Mouse (Mus musculus): Measurements from ENCODE around the gene Crot. TPM values are rescaled to one million over a fixed set of nuclear protein-coding genes. Genes with fewer than 3 reads are reported as not detected.
"Not testable (repeated sequence)": the region's sequence is repeated elsewhere in the genome, so short reads cannot be mapped to it uniquely, and the experiment has no call there.

Crot gene
- polyA plus RNA-seq, 1 experiment from 2014 or later = 38.9 TPM

DNA sequence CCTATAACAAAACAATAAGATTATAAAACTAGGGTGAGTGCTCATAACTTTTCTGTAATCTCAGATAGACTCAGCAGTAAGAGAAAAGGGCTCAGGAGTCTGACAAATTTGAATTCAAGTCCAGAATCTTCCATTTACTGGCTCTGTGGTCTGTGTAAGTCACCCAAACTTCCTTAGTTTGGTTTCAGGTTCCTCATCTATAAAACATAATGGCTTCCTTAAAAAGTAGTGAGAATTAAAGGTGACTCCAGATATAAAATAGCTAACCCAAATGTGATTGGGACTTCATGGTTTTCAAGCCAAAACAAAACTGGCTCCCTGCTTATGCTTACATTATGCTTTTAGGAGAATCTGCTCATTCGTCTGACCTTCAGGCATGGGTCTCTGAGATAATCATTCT lies 35.5 kb upstream of the Crot start:
- no peak overlapping the region for H3K9ac ChIP-seq
- H3K4me1 ChIP-seq = no peaks in the 10 kb centered on the region
- WGBS = 73% methylated on average over 1 of the region's 1 CpGs
- H3K36me3 ChIP-seq = no peaks in the 10 kb centered on the region
- no peak overlapping the region for H3K27ac ChIP-seq
- no peak overlapping the region for H3K4me3 ChIP-seq
- H3K4me2 ChIP-seq = no peak overlapping the region
- no peaks in the 10 kb centered on the region for H3K9me3 ChIP-seq
- ATAC-seq (ENCODE audit: insufficient number of reproducible peaks, low FRiP score, low TSS enrichment, low read depth) = no peak
- no peaks in the 10 kb centered on the region for H3K27me3 ChIP-seq

DNA sequence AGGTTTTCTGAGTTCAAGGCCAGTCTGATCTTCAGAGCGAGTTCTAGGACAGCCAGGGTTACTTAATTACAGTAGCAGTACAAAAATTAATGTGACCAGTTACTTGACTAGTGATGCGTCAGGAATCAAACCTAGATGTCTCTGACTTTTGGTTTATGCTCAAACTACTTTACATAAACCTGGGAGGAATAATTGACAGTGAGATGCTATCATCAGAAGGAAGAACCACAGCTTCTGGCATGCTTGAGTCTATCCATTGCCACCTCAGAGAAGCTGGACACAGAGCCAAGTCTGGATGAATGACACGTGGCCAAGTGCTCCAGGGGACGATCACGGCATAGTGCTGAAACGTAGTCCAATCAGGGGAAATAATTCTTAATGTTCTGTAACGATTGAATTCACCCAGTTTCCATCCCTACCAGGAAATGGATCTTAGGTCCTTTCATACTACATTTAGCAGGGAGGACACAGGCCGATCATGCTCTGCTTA lies 35.0 kb upstream of the Crot start:
- no peak overlapping the region for H3K9ac ChIP-seq
- H3K4me3 ChIP-seq = no peak overlapping the region
- 77% methylated on average over 8 of the region's 8 CpGs for WGBS
- no peaks in the 10 kb centered on the region for H3K27me3 ChIP-seq
- H3K27ac ChIP-seq = no peak overlapping the region
- H3K36me3 ChIP-seq = no peaks in the 10 kb centered on the region
- no peak overlapping the region for H3K4me2 ChIP-seq
- no peaks in the 10 kb centered on the region for H3K9me3 ChIP-seq
- no peaks in the 10 kb centered on the region for H3K4me1 ChIP-seq
- ATAC-seq (ENCODE audit: insufficient number of reproducible peaks, low FRiP score, low TSS enrichment, low read depth) = no peak

DNA sequence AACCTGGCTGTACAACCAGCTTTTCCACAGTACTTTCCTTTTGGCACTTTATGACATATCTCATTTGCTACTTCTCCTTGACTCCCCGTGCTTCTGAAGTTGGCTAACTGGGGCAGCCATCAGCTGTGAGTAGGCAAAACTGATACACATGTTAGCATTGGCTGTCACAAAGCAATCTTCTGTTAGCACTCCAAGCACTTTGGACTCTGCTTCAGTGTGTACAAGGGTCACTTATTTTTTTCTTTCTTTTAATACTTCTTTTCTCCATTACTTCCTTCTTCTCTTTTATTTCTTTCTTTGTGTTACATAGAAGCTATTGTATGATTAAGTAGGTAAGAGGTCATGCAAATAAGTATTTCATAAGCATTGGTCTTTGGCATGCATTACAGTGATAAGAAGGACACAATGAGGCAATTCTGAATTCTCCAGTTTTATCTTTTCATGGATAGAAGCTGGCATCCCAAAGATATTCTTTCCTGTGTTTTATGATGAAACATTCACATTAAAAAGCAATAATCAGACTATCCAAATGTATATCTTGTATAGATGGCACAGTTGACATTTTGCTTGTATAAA lies 31.2 kb upstream of the Crot start:
- Histone ChIP-seq H3K9me3 (no peaks in the 10 kb centered on the region), H3K27me3 (no peaks in the 10 kb centered on the region), H3K9ac (no peak overlapping the region), H3K4me1 (no peaks in the 10 kb centered on the region), H3K36me3 (no peaks in the 10 kb centered on the region), H3K27ac (no peak overlapping the region), H3K4me3 (no peak overlapping the region), H3K4me2 (no peak overlapping the region)
- no peak for ATAC-seq (ENCODE audit: insufficient number of reproducible peaks, low FRiP score, low TSS enrichment, low read depth)
- 57% methylated on average over 1 of the region's 1 CpGs for whole genome bisulfite sequencing

DNA sequence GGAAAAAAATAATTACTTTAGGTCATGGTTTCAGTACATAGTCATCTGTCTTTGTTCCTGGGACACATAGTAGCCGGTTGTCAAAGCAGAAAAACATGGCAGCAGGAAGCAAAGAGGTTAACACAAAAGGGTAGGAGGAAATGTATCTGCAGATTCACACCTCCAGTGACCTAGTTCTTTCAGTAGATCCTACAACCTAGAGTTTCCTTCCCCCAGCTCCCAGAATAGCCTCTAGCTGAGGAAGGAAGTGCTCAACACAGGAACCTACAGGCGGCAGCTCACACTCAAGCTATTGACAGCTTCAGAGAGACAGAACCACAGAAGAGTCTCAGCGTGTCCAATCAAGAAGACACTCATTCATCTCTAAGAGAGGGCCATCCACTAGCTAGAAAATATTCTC lies 18.2 kb upstream of the Crot start:
- Histone ChIP-seq H3K4me1 (no peaks in the 10 kb centered on the region), H3K4me2 (no peak overlapping the region), H3K9ac (no peak overlapping the region), H3K27ac (no peak overlapping the region), H3K27me3 (no peaks in the 10 kb centered on the region), H3K36me3 (no peaks in the 10 kb centered on the region), H3K4me3 (no peak overlapping the region), H3K9me3 (no peaks in the 10 kb centered on the region)
- no peak for ATAC-seq (ENCODE audit: insufficient number of reproducible peaks, low FRiP score, low TSS enrichment, low read depth)
- WGBS = 62% methylated on average over 3 of the region's 3 CpGs

DNA sequence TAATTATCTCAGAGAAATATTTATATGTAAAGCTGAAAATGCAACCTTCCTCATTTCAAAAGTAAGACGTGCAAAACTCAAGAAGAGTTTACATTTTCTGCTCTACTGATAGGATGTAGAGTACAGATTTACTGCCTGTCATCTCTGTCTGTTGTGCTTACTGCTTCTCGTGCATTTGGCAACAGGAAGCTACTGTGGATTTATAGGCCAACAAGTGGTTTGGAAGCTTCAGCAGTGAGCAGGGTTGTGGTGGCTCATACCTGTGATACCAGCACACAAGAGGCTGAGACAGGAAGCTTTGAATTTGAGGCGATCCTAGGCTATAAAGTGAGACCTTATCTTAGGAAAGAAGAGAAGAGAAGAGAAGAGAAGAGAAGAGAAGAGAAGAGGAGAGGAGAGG lies 17.6 kb upstream of the Crot start:
- WGBS = 65% methylated on average over 3 of the region's 3 CpGs
- H3K9me3 ChIP-seq = no peaks in the 10 kb centered on the region
- no peak for ATAC-seq (ENCODE audit: insufficient number of reproducible peaks, low FRiP score, low TSS enrichment, low read depth)

DNA sequence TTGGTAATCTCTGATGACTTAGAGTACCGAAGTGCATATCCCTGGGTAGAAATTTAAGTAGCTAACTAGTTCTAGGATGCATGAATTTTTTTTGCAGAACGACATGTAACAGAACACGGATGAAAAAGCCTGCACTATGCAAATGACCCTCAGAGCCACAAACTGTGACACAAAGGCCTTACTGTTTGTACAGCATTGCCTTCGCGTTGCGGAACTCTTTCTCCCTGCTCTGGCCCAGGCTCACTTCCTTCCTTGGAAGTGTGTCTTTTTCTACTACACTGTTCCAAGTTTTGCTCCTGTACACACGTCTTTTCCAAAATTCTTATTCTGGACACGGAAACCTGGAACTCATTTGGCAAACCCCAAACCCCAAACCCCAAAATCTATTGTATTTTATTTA lies 14.2 kb upstream of the Crot start:
- Histone ChIP-seq H3K4me1 (no peaks in the 10 kb centered on the region), H3K27me3 (no peaks in the 10 kb centered on the region), H3K4me2 (no peak overlapping the region), H3K36me3 (no peaks in the 10 kb centered on the region), H3K27ac (no peak overlapping the region), H3K9me3 (no peaks in the 10 kb centered on the region), H3K9ac (no peak overlapping the region), H3K4me3 (no peak overlapping the region)
- WGBS = 51% methylated on average over 8 of the region's 8 CpGs
- no peak for ATAC-seq (ENCODE audit: insufficient number of reproducible peaks, low FRiP score, low TSS enrichment, low read depth)

More for the DNA sequence above, 17.6 kb upstream of the Crot start:
- Histone ChIP-seq H3K4me1 (no peaks in the 10 kb centered on the region), H3K9ac (no peak overlapping the region), H3K27me3 (no peaks in the 10 kb centered on the region), H3K4me3 (no peak overlapping the region), H3K27ac (no peak overlapping the region), H3K36me3 (no peaks in the 10 kb centered on the region), H3K4me2 (no peak overlapping the region)

DNA sequence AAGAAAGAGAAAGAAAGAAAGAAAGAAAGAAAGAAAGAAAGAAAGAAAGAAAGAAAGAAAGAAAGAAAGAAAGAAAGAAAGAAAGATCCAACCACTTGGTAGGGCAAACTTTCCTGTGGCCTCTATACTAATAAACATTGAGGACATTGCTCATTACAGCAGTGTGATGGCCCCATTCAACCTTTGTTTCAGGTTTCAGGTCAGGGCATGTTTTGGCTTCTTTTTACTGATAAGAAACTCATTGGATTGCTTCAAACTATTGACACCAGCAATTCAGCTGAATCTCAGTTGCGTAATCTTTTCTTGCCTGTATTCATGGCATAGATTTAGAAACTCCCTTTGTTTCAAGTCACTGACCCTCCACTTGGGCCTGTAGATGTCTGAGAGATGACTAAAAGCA lies 13.0 kb upstream of the Crot start:
- Histone ChIP-seq H3K27me3 (no peaks in the 10 kb centered on the region), H3K9ac (no peak overlapping the region), H3K27ac (no peak overlapping the region), H3K4me2 (no peak overlapping the region), H3K4me1 (no peaks in the 10 kb centered on the region), H3K4me3 (no peak overlapping the region), H3K36me3 (no peaks in the 10 kb centered on the region), H3K9me3 (no peaks in the 10 kb centered on the region)
- ATAC-seq (ENCODE audit: insufficient number of reproducible peaks, low FRiP score, low TSS enrichment, low read depth) = no peak
- WGBS = 97% methylated on average over 1 of the region's 1 CpGs

DNA sequence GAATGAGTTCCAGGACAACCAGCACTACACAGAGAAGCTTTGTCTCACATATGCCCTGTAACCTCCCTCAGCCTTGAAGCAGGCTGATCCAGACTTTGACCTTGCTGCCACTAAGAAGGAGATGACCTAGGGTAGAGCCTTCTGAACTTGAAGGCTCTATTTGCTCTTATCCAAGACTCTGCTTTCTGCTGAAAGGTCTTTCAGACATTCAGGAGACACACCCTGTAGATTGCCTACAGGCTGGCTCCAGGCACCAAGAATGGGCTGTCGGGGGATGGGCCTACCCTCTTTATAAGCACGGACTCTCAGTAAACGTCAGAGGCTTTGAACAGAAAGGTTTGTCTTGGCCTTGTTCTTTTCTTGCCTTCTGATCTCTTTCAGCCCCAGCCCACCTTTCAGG lies 9.5 kb upstream of the Crot start:
- ATAC-seq (ENCODE audit: insufficient number of reproducible peaks, low FRiP score, low TSS enrichment, low read depth) = not testable (repeated sequence)
- 49% methylated on average over 3 of the region's 3 CpGs for WGBS

DNA sequence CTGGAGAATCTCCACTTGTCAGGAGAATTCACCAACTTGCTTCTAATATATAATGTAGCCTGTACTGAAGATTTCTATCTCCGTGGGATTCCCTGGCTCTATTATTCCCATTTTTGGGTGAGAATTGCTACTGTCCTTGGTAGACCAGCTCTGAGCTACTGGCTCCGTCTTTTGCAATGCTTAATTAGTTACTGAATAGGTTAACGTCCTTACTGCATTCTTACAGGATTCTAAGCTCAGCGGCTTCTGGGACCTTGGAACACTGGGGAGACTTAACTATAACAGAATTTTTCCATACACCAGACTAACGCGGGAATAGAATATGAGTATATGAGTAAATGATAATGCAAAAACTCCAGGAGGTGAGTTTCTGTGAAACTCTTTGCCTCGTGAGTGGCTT lies 2.9 kb upstream of the Crot start:
- not testable (repeated sequence) for H3K27me3 ChIP-seq; ATAC-seq (ENCODE audit: insufficient number of reproducible peaks, low FRiP score, low TSS enrichment, low read depth); H3K4me2 ChIP-seq; H3K36me3 ChIP-seq; H3K9ac ChIP-seq; H3K4me3 ChIP-seq; H3K9me3 ChIP-seq; H3K27ac ChIP-seq; H3K4me1 ChIP-seq
- 43% methylated on average over 7 of the region's 7 CpGs for WGBS

More for the DNA sequence above, 9.5 kb upstream of the Crot start:
- not testable (repeated sequence) for H3K4me1 ChIP-seq, H3K36me3 ChIP-seq, H3K4me2 ChIP-seq, H3K9ac ChIP-seq, H3K27me3 ChIP-seq, H3K4me3 ChIP-seq, H3K27ac ChIP-seq, H3K9me3 ChIP-seq

DNA sequence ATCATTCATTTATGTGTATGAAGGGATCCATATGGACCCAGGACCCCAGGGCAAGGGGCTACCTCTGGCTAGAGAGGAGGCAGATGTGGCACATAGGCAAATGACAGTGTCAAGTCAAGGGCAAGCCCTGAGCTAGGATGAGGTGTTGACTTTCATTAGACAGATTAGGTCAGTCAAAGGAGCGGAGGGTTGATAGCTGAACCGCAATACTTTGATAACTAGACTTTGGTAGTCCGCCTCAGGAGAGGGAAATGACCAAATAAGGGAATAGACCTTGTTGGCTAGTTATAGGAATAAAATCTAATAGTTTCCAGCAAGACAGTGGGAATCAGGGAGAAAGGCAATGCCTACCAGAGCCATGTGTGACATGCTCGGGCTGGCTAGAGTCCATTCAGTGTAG lies 2.0 kb upstream of the Crot start:
- WGBS = 70% methylated on average over 4 of the region's 4 CpGs
- Histone ChIP-seq H3K36me3 (no peaks in the 10 kb centered on the region), H3K4me3 (no peak overlapping the region), H3K4me1 (peaks cover 5% of the 10 kb centered on the region; the same call in 1 of the 2 replicates), H3K27ac (no peak overlapping the region), H3K27me3 (no peaks in the 10 kb centered on the region), H3K9me3 (no peaks in the 10 kb centered on the region), H3K9ac (no peak overlapping the region), H3K4me2 (no peak overlapping the region)
- no peak for ATAC-seq (ENCODE audit: insufficient number of reproducible peaks, low FRiP score, low TSS enrichment, low read depth)

DNA sequence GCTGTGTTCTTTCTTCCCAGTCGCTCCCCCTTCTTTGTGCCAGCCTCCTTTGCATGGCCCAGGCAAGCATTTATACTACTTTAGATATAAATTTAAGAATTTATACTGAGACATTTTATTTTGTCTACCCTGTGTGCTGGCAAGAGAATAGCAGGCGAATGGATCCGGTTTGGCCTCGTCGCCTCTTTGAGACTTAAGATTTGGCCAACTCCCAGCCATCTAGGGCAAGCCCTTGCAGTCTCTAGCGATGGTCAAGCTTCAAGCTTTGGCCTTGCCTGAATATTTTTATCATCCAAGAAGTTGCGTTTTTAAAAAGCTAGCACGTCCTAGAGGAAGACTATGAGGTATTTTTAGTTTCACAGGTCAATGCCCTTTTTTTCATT lies 380 bp upstream of the Crot start:
- Histone ChIP-seq H3K9me3 (no peaks in the 10 kb centered on the region), H3K36me3 (peaks cover 3% of the 10 kb centered on the region; the same call in 1 of the 2 replicates), H3K9ac (peak overlapping the region; percentile 69), H3K4me1 (peaks cover 5% of the 10 kb centered on the region; the same call in 1 of the 2 replicates), H3K27me3 (no peaks in the 10 kb centered on the region), H3K27ac (peak overlapping the region; percentile 85), H3K4me3 (peak overlapping the region; percentile 71), H3K4me2 (peak overlapping the region; percentile 73)
- 8% methylated on average over 8 of the region's 8 CpGs for WGBS
- ATAC-seq (ENCODE audit: insufficient number of reproducible peaks, low FRiP score, low TSS enrichment, low read depth) = 0 out of 2 replicates have a peak, but pooled peaks have one; percentile 0

DNA sequence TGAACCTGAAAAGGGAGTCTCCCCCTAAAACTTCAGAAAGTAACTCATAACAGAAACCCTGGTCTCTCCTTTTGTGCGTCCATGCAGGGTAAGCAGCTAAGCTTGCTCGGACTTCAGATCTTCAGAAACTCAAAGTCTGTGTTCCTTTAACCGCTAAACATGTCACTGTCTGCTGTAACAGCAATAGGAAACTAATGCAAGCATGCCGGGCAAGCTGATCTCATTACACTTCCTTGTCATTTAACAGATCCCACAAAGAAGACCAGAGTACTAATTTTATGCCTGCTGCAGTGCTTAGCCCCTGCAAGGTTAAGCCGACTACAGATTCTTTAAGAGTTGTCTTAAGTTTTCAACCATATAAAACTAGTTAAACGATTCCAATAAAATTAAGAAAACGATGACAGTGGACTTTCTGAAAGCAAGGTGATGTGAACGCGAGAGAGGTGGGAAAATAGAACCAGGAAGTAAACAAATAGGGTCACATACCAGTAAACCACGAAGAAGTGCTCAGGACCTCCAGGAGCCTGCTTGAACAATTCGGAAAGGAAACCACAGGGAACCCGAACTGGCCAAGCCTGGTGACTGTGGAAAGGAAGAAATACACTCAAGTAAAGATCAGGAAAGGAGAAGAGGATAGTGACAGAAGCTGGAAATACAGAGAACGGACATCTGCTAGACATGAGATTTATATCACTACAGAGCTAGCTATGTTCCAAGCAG lies 998 bp downstream of the Crot start:
- ATAC-seq (ENCODE audit: insufficient number of reproducible peaks, low FRiP score, low TSS enrichment, low read depth) = no peak
- Histone ChIP-seq H3K9ac (peak overlapping the region; percentile 69), H3K4me3 (peak overlapping the region; percentile 71), H3K27ac (peak overlapping the region; percentile 85), H3K36me3 (peaks cover 11% of the 10 kb centered on the region; the same call in 1 of the 2 replicates), H3K9me3 (no peaks in the 10 kb centered on the region), H3K4me2 (peak overlapping the region; percentile 73), H3K4me1 (peaks cover 5% of the 10 kb centered on the region; the same call in 1 of the 2 replicates), H3K27me3 (no peaks in the 10 kb centered on the region)
- WGBS = 10% methylated on average over 13 of the region's 13 CpGs
